Mouse (Mus musculus): Measurements from ENCODE around the gene Adap2. TPM values are rescaled to one million over a fixed set of nuclear protein-coding genes. Genes with fewer than 3 reads are reported as not detected.

Gene Adap2
- total RNA-seq (2021) (10 to 100 TPM; 10.5 to 11.0 TPM), polyA plus RNA-seq (2012; rRNA removed) (5.5 and 8.1 TPM in 2 replicates)
- long read RNA-seq, partial matches to known transcripts: 1 of 3 reads
- long read RNA-seq, other reads (novel, unspliced or antisense): 1 of 3 reads

DNA sequence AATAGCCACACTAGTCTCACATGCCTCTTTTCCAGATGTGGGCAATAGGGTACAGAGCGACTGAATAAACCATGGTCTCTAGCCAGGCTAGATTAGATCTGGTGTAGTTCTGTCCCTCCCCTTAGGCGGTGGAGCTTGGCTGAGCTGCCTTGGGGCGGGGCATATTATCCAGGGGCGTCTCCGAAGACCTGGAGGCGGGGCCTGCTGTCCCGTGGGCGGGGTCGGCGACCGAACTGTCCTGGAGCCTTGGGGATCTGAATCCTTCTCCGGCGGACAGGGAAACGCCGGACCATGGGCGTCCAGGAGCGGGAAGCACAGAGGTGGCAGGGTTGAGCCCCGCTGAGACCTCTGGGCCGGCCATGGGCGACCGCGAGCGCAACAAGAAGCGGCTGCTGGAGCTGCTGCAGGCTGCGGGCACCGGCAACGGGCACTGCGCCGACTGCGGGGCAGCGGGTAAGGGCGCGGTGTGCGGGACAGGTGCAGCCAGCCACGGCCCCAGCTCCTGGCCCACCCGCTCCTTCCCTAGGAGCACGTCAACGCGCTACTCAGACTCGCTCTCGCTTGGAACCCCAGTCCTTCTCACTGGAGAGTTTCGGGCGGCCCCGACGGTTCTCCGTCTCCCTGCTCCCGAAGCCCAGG, at the start of gene Adap2:
Gene Adap2 (plus strand): TSS at position 249 of the 639 bp plus-strand sequence.
- Histone ChIP-seq H3K4me1 (ENCODE audit: control insufficient read depth, insufficient read depth, low read length) (peaks cover 1% of the 10 kb centered on the region; the same call in 1 of the 2 replicates), H3K27me3 (ENCODE audit: control insufficient read depth, insufficient read depth, low read length) (no peaks in the 10 kb centered on the region), H3K4me3 (peak within 1 kb of the TSS; percentile 74), H3K27ac (peak within 1 kb of the TSS; percentile 72), H3K36me3 (ENCODE audit: control insufficient read depth, insufficient read depth, low read length) (no peaks in the 10 kb centered on the region), H3K79me2 (replicated peaks; ENCODE audit: control insufficient read depth, insufficient read depth, low read length) (no peaks in the 10 kb centered on the region), H3K9ac (ENCODE audit: low read depth, low read length) (peak within 1 kb of the TSS; percentile 76)
- DNase-seq: peak; percentile 95 to 98
- TF ChIP-seq CTCF (IDR thresholded peaks at IDR 0.05) (peak; percentile 36), EP300 (IDR thresholded peaks at IDR 0.05; ENCODE audit: insufficient read depth, low read depth, low read length) (no peak), POLR2A (IDR thresholded peaks at IDR 0.05; ENCODE audit: insufficient read depth, low read depth, low read length) (peak; percentile 88)
- intact Hi-C loops (cut with DNase I): no loop called here
- 3% methylated on average over 47 of the region's 47 CpGs for WGBS

DNA sequence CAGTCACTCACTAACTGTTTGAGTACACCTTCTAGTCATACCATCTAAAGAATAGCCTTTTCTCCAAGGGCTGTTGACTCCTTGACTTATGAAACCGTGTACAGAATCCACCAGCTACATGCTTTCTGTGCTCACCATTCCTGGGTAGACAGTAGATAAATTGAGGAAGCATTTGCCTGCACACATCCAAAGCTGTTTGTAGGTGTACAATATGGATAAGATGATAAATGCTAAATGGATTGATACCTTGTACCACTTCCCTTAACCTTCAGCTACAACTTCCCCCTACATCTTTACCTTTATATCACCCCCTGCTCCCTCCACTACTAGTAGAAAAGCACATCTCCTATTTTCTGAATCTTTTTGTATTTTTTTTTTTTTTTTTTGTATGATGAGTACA, 49.5 kb upstream of the Adap2 start:
- intact Hi-C loops (cut with DNase I): no loop called here
- Histone ChIP-seq H3K36me3 (ENCODE audit: control insufficient read depth, insufficient read depth, low read length) (no peaks in the 10 kb centered on the region), H3K4me1 (ENCODE audit: control insufficient read depth, insufficient read depth, low read length) (no peaks in the 10 kb centered on the region), H3K9ac (ENCODE audit: low read depth, low read length) (no peak overlapping the region), H3K27ac (no peak overlapping the region), H3K27me3 (ENCODE audit: control insufficient read depth, insufficient read depth, low read length) (no peaks in the 10 kb centered on the region), H3K4me3 (no peak overlapping the region), H3K79me2 (replicated peaks; ENCODE audit: control insufficient read depth, insufficient read depth, low read length) (no peaks in the 10 kb centered on the region)
- no peak for TF ChIP-seq CTCF (IDR thresholded peaks at IDR 0.05)
- TF ChIP-seq POLR2A (IDR thresholded peaks at IDR 0.05; ENCODE audit: insufficient read depth, low read depth, low read length): no peak
- no peak for TF ChIP-seq EP300 (IDR thresholded peaks at IDR 0.05; ENCODE audit: insufficient read depth, low read depth, low read length)
- DNase-seq: no peak
- 86% methylated on average over 1 of the region's 1 CpGs for WGBS

DNA sequence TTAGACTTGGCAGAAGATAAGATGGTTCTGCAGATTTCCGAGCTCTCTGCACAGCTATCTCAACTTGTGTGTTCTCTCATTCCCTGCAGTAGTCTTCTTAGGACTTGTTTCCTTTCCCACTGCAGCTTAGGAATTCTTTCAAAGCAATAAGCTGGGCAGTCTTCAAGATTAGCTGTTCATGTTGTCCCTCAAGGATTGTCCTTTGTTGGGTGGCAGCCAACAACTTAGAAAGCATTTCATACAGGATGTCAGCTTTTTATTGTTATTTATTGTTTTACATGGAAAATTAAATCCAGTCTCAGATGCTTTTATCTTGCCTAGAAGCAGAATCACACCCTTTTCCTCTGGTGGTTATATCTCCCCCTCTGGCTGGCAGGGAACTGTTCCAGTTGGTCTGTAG, 37.5 kb upstream of the Adap2 start:
- no peaks in the 10 kb centered on the region for H3K4me1 ChIP-seq (ENCODE audit: control insufficient read depth, insufficient read depth, low read length)
- no peak for DNase-seq
- 41% methylated on average over 1 of the region's 1 CpGs for WGBS
- H3K27me3 ChIP-seq (ENCODE audit: control insufficient read depth, insufficient read depth, low read length): no peaks in the 10 kb centered on the region
- H3K36me3 ChIP-seq (ENCODE audit: control insufficient read depth, insufficient read depth, low read length): no peaks in the 10 kb centered on the region
- TF ChIP-seq CTCF (IDR thresholded peaks at IDR 0.05) (no peak), POLR2A (IDR thresholded peaks at IDR 0.05; ENCODE audit: insufficient read depth, low read depth, low read length) (no peak), EP300 (IDR thresholded peaks at IDR 0.05; ENCODE audit: insufficient read depth, low read depth, low read length) (no peak)
- H3K4me3 ChIP-seq: no peak overlapping the region
- no peak overlapping the region for H3K27ac ChIP-seq
- intact Hi-C loops (cut with DNase I): no loop called here
- H3K79me2 ChIP-seq (replicated peaks; ENCODE audit: control insufficient read depth, insufficient read depth, low read length): no peaks in the 10 kb centered on the region
- no peak overlapping the region for H3K9ac ChIP-seq (ENCODE audit: low read depth, low read length)

DNA sequence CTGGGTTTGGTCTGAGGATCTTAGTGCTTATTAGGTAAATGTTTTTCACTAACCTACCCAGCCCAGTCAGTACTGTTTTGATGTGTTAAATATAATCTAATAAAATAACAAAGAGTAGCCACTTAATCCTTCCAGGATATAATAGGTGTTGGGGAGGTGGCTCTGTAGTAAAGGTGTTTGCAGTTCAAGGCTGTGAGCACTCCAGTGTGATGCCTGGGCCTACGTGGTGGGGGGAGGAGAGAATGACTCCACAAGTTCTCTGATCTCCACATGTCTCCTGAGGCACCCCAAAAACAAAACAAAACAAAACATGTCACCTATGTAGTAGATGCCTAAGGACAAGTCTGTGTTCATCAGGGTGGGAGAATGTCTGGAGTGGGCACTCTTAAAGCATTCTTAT, 21.9 kb upstream of the Adap2 start:
- TF ChIP-seq CTCF (IDR thresholded peaks at IDR 0.05) (no peak), EP300 (IDR thresholded peaks at IDR 0.05; ENCODE audit: insufficient read depth, low read depth, low read length) (no peak), POLR2A (IDR thresholded peaks at IDR 0.05; ENCODE audit: insufficient read depth, low read depth, low read length) (no peak)
- Histone ChIP-seq H3K4me1 (ENCODE audit: control insufficient read depth, insufficient read depth, low read length) (no peaks in the 10 kb centered on the region), H3K27me3 (ENCODE audit: control insufficient read depth, insufficient read depth, low read length) (no peaks in the 10 kb centered on the region), H3K9ac (ENCODE audit: low read depth, low read length) (no peak overlapping the region), H3K27ac (no peak overlapping the region), H3K36me3 (ENCODE audit: control insufficient read depth, insufficient read depth, low read length) (no peaks in the 10 kb centered on the region), H3K4me3 (no peak overlapping the region), H3K79me2 (replicated peaks; ENCODE audit: control insufficient read depth, insufficient read depth, low read length) (no peaks in the 10 kb centered on the region)
- intact Hi-C loops (cut with DNase I): no loop called here
- 81% methylated on average over 1 of the region's 1 CpGs for WGBS
- DNase-seq: no peak

GRCm38 (mm10) chr11:80134744-80135143, 19.2 kb upstream of the Adap2 start:
- Histone ChIP-seq H3K4me1 (ENCODE audit: control insufficient read depth, insufficient read depth, low read length) (no peaks in the 10 kb centered on the region), H3K27me3 (ENCODE audit: control insufficient read depth, insufficient read depth, low read length) (no peaks in the 10 kb centered on the region), H3K27ac (no peak overlapping the region), H3K4me3 (no peak overlapping the region), H3K79me2 (replicated peaks; ENCODE audit: control insufficient read depth, insufficient read depth, low read length) (no peaks in the 10 kb centered on the region), H3K36me3 (ENCODE audit: control insufficient read depth, insufficient read depth, low read length) (no peaks in the 10 kb centered on the region; the same call in 1 of the 2 replicates), H3K9ac (ENCODE audit: low read depth, low read length) (no peak overlapping the region)
- no peak for TF ChIP-seq POLR2A (IDR thresholded peaks at IDR 0.05; ENCODE audit: insufficient read depth, low read depth, low read length)
- TF ChIP-seq EP300 (IDR thresholded peaks at IDR 0.05; ENCODE audit: insufficient read depth, low read depth, low read length): no peak
- 48% methylated on average over 4 of the region's 4 CpGs for WGBS
- intact Hi-C loops (cut with DNase I): no loop called here
- no peak for DNase-seq

GRCm38 (mm10) chr11:80135954-80136683, 17.8 kb upstream of the Adap2 start:
- no peaks in the 10 kb centered on the region for H3K79me2 ChIP-seq (replicated peaks; ENCODE audit: control insufficient read depth, insufficient read depth, low read length)
- no peak overlapping the region for H3K4me3 ChIP-seq
- TF ChIP-seq CTCF (IDR thresholded peaks at IDR 0.05) (no peak), POLR2A (IDR thresholded peaks at IDR 0.05; ENCODE audit: insufficient read depth, low read depth, low read length) (no peak), EP300 (IDR thresholded peaks at IDR 0.05; ENCODE audit: insufficient read depth, low read depth, low read length) (no peak)
- no peak for DNase-seq
- no peak overlapping the region for H3K9ac ChIP-seq (ENCODE audit: low read depth, low read length)
- no peak overlapping the region for H3K27ac ChIP-seq
- H3K27me3 ChIP-seq (ENCODE audit: control insufficient read depth, insufficient read depth, low read length): no peaks in the 10 kb centered on the region
- no peaks in the 10 kb centered on the region for H3K4me1 ChIP-seq (ENCODE audit: control insufficient read depth, insufficient read depth, low read length)
- H3K36me3 ChIP-seq (ENCODE audit: control insufficient read depth, insufficient read depth, low read length): no peaks in the 10 kb centered on the region; the same call in 1 of the 2 replicates
- intact Hi-C loops (cut with DNase I): no loop called here
- 87% methylated on average over 11 of the region's 11 CpGs for WGBS

All from heart, adult 2 months (tissue).